1 mouse cellular context compared by ENCODE assay signal in the genomic region with DNA sequence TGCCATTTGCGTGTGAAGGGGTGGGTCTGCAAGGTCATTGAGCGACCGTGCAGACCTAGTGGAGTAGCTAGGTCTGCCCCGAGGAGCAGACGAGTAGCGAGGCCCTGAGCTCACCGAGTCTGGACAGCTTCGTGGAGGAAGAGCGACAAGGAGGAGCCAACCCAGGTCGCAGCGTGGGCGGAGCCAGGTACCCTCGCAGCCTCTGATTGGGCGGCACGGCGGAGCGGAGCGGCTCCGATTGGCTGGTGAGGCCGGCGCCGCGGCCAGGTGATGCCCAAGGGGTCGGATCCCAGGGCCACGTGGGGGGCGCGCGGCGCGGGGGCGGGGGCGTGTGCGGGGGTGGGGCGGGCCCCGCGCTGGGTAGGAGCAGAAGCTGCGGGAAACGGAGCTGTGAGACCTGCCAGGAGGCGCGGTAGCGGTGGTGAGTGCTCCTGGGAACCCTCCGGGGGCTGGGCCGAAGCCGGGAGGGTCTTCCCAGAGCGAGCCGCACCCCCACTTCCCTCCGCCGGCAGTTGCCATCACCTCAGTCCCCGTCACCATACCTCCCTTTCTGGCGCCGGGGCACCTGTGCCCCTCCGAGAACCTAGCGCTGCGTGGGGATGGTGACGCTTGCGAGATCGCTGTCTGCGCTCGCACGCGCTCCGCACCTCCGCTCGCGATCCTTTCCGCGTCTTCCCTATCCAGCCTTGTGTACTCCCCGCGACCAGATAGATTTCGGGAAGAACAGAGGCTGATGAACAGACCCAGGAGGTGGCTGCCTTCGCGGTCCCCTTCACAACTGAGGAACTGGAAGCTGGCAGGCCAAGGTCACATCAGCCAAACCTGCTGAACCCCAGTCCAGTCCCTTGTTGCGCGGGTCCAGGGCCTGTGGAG.
A peak's percentile ranks its signal among the peaks of the same experiment; 100 is the strongest.
TF ChIP-seq lines count a peak whose summit lies in the region.

A gene (plus strand): TSS at position 316 of the 873 bp plus-strand sequence.
A gene (plus strand): TSS at position 348 of the 873 bp plus-strand sequence.

TF ChIP-seq in CH12.LX, 34 proteins besides CTCF, POLR2A, EP300 and RAD21:
- TF ChIP-seq SIN3A (IDR thresholded peaks at IDR 0.05; ENCODE audit: low read length) (0 out of 2 replicates have a peak, but pooled peaks have one; percentile 25), BHLHE40 (IDR thresholded peaks at IDR 0.05; ENCODE audit: low read depth, low read length) (no peak), MXI1 (IDR thresholded peaks at IDR 0.05; ENCODE audit: low read depth, low read length) (peak; percentile 32; the same call in 1 of the 2 replicates)
